Mouse (Mus musculus) hindbrain, embryonic 16.5 days (tissue): ENCODE data around the gene Rgs19. TPM values are rescaled to one million over a fixed set of nuclear protein-coding genes. Genes with fewer than 3 reads are reported as not detected.

Experiments
- ATAC-seq: fragments of 200-750 bp; cut with Nextera tagmentation; 2 replicates; pipeline ENCODE4 v1.8.0; 2017; ENCODE audit warnings: moderate TSS enrichment, moderate library complexity
- H3K27ac ChIP-seq: fragments of 300-500 bp; sonication (generic); 2 replicates; pipeline ENCODE4 v1.5.1; 2014; ENCODE audit warnings: low read depth, mild to moderate bottlenecking, control low read depth, low read length, moderate library complexity
- H3K27me3 ChIP-seq: fragments of 300-500 bp; sonication (generic); replicated peaks from 2 replicates; pipeline ENCODE4 v1.6.1; 2014; ENCODE audit warnings: low read length; ENCODE audit not compliant: control insufficient read depth, insufficient read depth
- H3K36me3 ChIP-seq: fragments of 300-500 bp; sonication (generic); 2 replicates; pipeline ENCODE4 v1.6.1; 2014; ENCODE audit warnings: mild to moderate bottlenecking, low read length, moderate library complexity, mixed read lengths; ENCODE audit not compliant: control insufficient read depth, insufficient read depth
- H3K4me1 ChIP-seq: fragments of 300-500 bp; sonication (generic); 2 replicates; pipeline ENCODE4 v1.6.1; 2014; ENCODE audit warnings: low read depth, low read length; ENCODE audit not compliant: control insufficient read depth, insufficient read depth
- H3K4me2 ChIP-seq: fragments of 300-500 bp; sonication (generic); 2 replicates; pipeline ENCODE4 v1.6.1; 2014; ENCODE audit warnings: mild to moderate bottlenecking, low read length, control low read depth, moderate library complexity
- H3K4me3 ChIP-seq: fragments of 300-500 bp; sonication (generic); 2 replicates; pipeline ENCODE4 v1.5.1; 2014; ENCODE audit warnings: mild to moderate bottlenecking, low read length, control low read depth, moderate library complexity
- H3K9ac ChIP-seq: fragments of 300-500 bp; sonication (generic); 2 replicates; pipeline ENCODE4 v1.6.1; 2014; ENCODE audit warnings: low read depth, mild to moderate bottlenecking, control low read depth, low read length, moderate library complexity
- H3K9me3 ChIP-seq: fragments of 300-500 bp; sonication (generic); 2 replicates; pipeline ENCODE4 v1.6.1; 2014; ENCODE audit warnings: mild to moderate bottlenecking, low read length, moderate library complexity; ENCODE audit not compliant: control insufficient read depth
- WGBS: fragments of 180-500 bp; shearing (Covaris S2); extraction: QIAGEN DNeasy Blood & Tissue Kit; methylation state at CpG from one replicate; pipeline ENCODE4 v1.1.7; 2014; 5-methylcytosine and 5-hydroxymethylcytosine counted together
- polyA plus RNA-seq: library from polyadenylated mRNA; unstranded; fragments of >200 nt; fragmentation: Nextera tagmentation; extraction: Ambion mirVana; gene quantifications from 2 replicates; pipeline ENCODE4 v1.2.1, GENCODE M21; 2015

Gene Rgs19
- polyA plus RNA-seq, 1 experiment from 2014 or later = 71.9 TPM

GRCm38 (mm10) chr2:181670285-181670912 is 23.4 kb downstream of the Rgs19 start:
- H3K27ac ChIP-seq = no peak overlapping the region
- peak; percentile 41; the same call in 1 of the 2 replicates for ATAC-seq

GRCm38 (mm10) chr2:181663298-181663630 is 30.5 kb downstream of the Rgs19 start:
- no peak for ATAC-seq
- H3K27me3 ChIP-seq = peaks cover 2% of the 10 kb centered on the region; the same call in 1 of the 2 replicates
- H3K4me3 ChIP-seq = no peak overlapping the region
- 40% methylated on average over 4 of the region's 4 CpGs for WGBS
- H3K9me3 ChIP-seq = no peaks in the 10 kb centered on the region
- H3K27ac ChIP-seq = no peak overlapping the region
- no peak overlapping the region for H3K9ac ChIP-seq
- H3K4me1 ChIP-seq = no peaks in the 10 kb centered on the region
- H3K4me2 ChIP-seq = no peak overlapping the region
- no peaks in the 10 kb centered on the region for H3K36me3 ChIP-seq

More at GRCm38 (mm10) chr2:181670285-181670912, 23.4 kb downstream of the Rgs19 start:
- Histone ChIP-seq H3K36me3 (no peaks in the 10 kb centered on the region), H3K4me3 (peak overlapping the region; percentile 46), H3K9ac (peak overlapping the region; percentile 57), H3K4me1 (peaks cover 13% of the 10 kb centered on the region), H3K4me2 (peak overlapping the region; percentile 66), H3K9me3 (no peaks in the 10 kb centered on the region), H3K27me3 (peaks cover 37% of the 10 kb centered on the region)
- WGBS = 2% methylated on average over 56 of the region's 56 CpGs

GRCm38 (mm10) chr2:181662620-181663297 is 31.0 kb downstream of the Rgs19 start:
- no peaks in the 10 kb centered on the region for H3K36me3 ChIP-seq
- H3K9ac ChIP-seq = no peak overlapping the region
- no peaks in the 10 kb centered on the region for H3K4me1 ChIP-seq
- 82% methylated on average over 3 of the region's 3 CpGs for whole genome bisulfite sequencing
- H3K4me3 ChIP-seq = no peak overlapping the region
- 0 out of 2 replicates have a peak, but pooled peaks have one; percentile 15 for ATAC-seq
- H3K27me3 ChIP-seq = no peaks in the 10 kb centered on the region; the same call in 1 of the 2 replicates
- no peak overlapping the region for H3K27ac ChIP-seq
- H3K9me3 ChIP-seq = no peaks in the 10 kb centered on the region
- H3K4me2 ChIP-seq = no peak overlapping the region

GRCm38 (mm10) chr2:181659609-181660055 is 34.1 kb downstream of the Rgs19 start:
- ATAC-seq = peak; percentile 79
- Histone ChIP-seq H3K4me2 (no peak overlapping the region), H3K4me1 (no peaks in the 10 kb centered on the region), H3K9ac (no peak overlapping the region), H3K27me3 (no peaks in the 10 kb centered on the region), H3K9me3 (no peaks in the 10 kb centered on the region), H3K27ac (no peak overlapping the region), H3K4me3 (no peak overlapping the region), H3K36me3 (peaks cover 17% of the 10 kb centered on the region)
- WGBS = 10% methylated on average over 9 of the region's 9 CpGs

- H3K4me2 ChIP-seq = no peak overlapping the region
- ATAC-seq = peak; percentile 29; the same call in 1 of the 2 replicates
- no peak overlapping the region for H3K4me3 ChIP-seq
- H3K27ac ChIP-seq = no peak overlapping the region
- no peaks in the 10 kb centered on the region for H3K9me3 ChIP-seq
- no peak overlapping the region for H3K9ac ChIP-seq
- 42% methylated on average over 17 of the region's 17 CpGs for WGBS
- H3K4me1 ChIP-seq = no peaks in the 10 kb centered on the region
- no peaks in the 10 kb centered on the region for H3K27me3 ChIP-seq
- peaks cover 18% of the 10 kb centered on the region for H3K36me3 ChIP-seq
These were observed 34.7 kb downstream of the Rgs19 start for GRCm38 (mm10) chr2:181658930-181659555.

GRCm38 (mm10) chr2:181658528-181658927 is 35.2 kb downstream of the Rgs19 start:
- no peak for ATAC-seq
- no peaks in the 10 kb centered on the region for H3K4me1 ChIP-seq
- 90% methylated on average over 7 of the region's 7 CpGs for WGBS
- no peaks in the 10 kb centered on the region for H3K9me3 ChIP-seq
- no peak overlapping the region for H3K4me2 ChIP-seq
- H3K4me3 ChIP-seq = no peak overlapping the region
- H3K27ac ChIP-seq = no peak overlapping the region
- peaks cover 18% of the 10 kb centered on the region for H3K36me3 ChIP-seq
- no peaks in the 10 kb centered on the region for H3K27me3 ChIP-seq
- H3K9ac ChIP-seq = no peak overlapping the region

GRCm38 (mm10) chr2:181657441-181657840 is 36.3 kb downstream of the Rgs19 start:
- H3K4me1 ChIP-seq = no peaks in the 10 kb centered on the region
- H3K9ac ChIP-seq = no peak overlapping the region
- H3K4me3 ChIP-seq = no peak overlapping the region
- no peaks in the 10 kb centered on the region for H3K27me3 ChIP-seq
- peaks cover 24% of the 10 kb centered on the region for H3K36me3 ChIP-seq
- 75% methylated on average over 2 of the region's 2 CpGs for WGBS
- H3K4me2 ChIP-seq = no peak overlapping the region
- no peaks in the 10 kb centered on the region for H3K9me3 ChIP-seq
- H3K27ac ChIP-seq = no peak overlapping the region
- no peak for ATAC-seq

GRCm38 (mm10) chr2:181656734-181657133 is 37.0 kb downstream of the Rgs19 start, which contains the start of gene Gm29797:
Gene Gm29797 (plus strand): TSS chr2:181657034.
- 74% methylated on average over 3 of the region's 3 CpGs for WGBS
- no peaks in the 10 kb centered on the region for H3K4me1 ChIP-seq
- H3K9ac ChIP-seq = no peak within 1 kb of the TSS
- H3K36me3 ChIP-seq = peaks cover 30% of the 10 kb centered on the region
- no peak within 1 kb of the TSS for H3K27ac ChIP-seq
- no peak for ATAC-seq
- H3K27me3 ChIP-seq = no peaks in the 10 kb centered on the region
- no peak within 1 kb of the TSS for H3K4me3 ChIP-seq
- H3K4me2 ChIP-seq = no peak within 1 kb of the TSS
- no peaks in the 10 kb centered on the region for H3K9me3 ChIP-seq

- WGBS = 89% methylated on average over 1 of the region's 1 CpGs
- no peaks in the 10 kb centered on the region for H3K4me1 ChIP-seq
These were observed 40.3 kb downstream of the Rgs19 start for GRCm38 (mm10) chr2:181653523-181653922.

More at GRCm38 (mm10) chr2:181653523-181653922, 40.3 kb downstream of the Rgs19 start:
- H3K9ac ChIP-seq = no peak overlapping the region
- no peak overlapping the region for H3K4me2 ChIP-seq
- no peak for ATAC-seq
- H3K27me3 ChIP-seq = no peaks in the 10 kb centered on the region
- no peak overlapping the region for H3K4me3 ChIP-seq
- H3K36me3 ChIP-seq = peaks cover 50% of the 10 kb centered on the region
- no peak overlapping the region for H3K27ac ChIP-seq
- no peaks in the 10 kb centered on the region for H3K9me3 ChIP-seq
